Mouse (Mus musculus) megakaryocyte, adult 5-6 weeks (primary cell): ENCODE results near the gene Rnf166. TPM values are rescaled to one million over a fixed set of nuclear protein-coding genes. Genes with fewer than 3 reads are reported as not detected.

Source experiments
- total RNA-seq, 2 experiments: library from RNA; stranded (forward) in 1 of 2; stranded (reverse) in 1 of 2; fragments of 153-499, 151-499 nt in 1 of 2; fragments of 221-1000, 200-1000 nt in 1 of 2; gene quantifications; 2 replicates each; pipeline versions ENCODE4 v1.2.3 to v1.2.4; 2015 to 2017

Gene Rnf166
- total RNA-seq, 2 experiments from 2014 or later = 42.0 to 50.8 TPM

Other genes with a start within 250 kb of the Rnf166 start
- gene Zfpm1, start 193.9 kb downstream of the Rnf166 start, total RNA-seq (2015) = 4.3 and 4.5 TPM in 2 replicates
- gene Zfpm1, start 193.9 kb downstream of the Rnf166 start, total RNA-seq (2017) = 4.8 and 5.6 TPM in 2 replicates
- not detected in 2 replicates for gene Trhr2, start 115.3 kb downstream of the Rnf166 start, total RNA-seq (2015)
- gene Trhr2, start 115.3 kb downstream of the Rnf166 start, total RNA-seq (2017) = not detected in 2 replicates
- gene Zc3h18, start 99.5 kb downstream of the Rnf166 start, total RNA-seq (2015) = 19.6 and 22.0 TPM in 2 replicates
- 50.2 and 63.1 TPM in 2 replicates for gene Zc3h18, start 99.5 kb downstream of the Rnf166 start, total RNA-seq (2017)
- gene Il17c, start 54.0 kb downstream of the Rnf166 start, total RNA-seq (2015) = not detected in 2 replicates
- not detected in 2 replicates for gene Il17c, start 54.0 kb downstream of the Rnf166 start, total RNA-seq (2017)
- 547 and 634 TPM in 2 replicates for gene Cyba, start 43.1 kb downstream of the Rnf166 start, total RNA-seq (2015)
- gene Cyba, start 43.1 kb downstream of the Rnf166 start, total RNA-seq (2017) = 285 and 337 TPM in 2 replicates
- 9.8 and 10.3 TPM in 2 replicates for gene Mvd, start 32.6 kb downstream of the Rnf166 start, total RNA-seq (2015)
- 15.2 and 15.6 TPM in 2 replicates for gene Mvd, start 32.6 kb downstream of the Rnf166 start, total RNA-seq (2017)
- 0.09 and 0.25 TPM in 2 replicates for gene Snai3, start 15.3 kb downstream of the Rnf166 start, total RNA-seq (2015)
- not detected in 2 replicates for gene Snai3, start 15.3 kb downstream of the Rnf166 start, total RNA-seq (2017)
- 13.5 and 16.2 TPM in 2 replicates for gene Ctu2, start 79 bp upstream of the Rnf166 start, total RNA-seq (2015)
- 4.7 and 7.7 TPM in 2 replicates for gene Ctu2, start 79 bp upstream of the Rnf166 start, total RNA-seq (2017)
- 27.4 and 34.6 TPM in 2 replicates for gene Piezo1, start 75.3 kb upstream of the Rnf166 start, total RNA-seq (2015)
- 30.0 and 35.9 TPM in 2 replicates for gene Piezo1, start 75.3 kb upstream of the Rnf166 start, total RNA-seq (2017)
- 41.7 and 41.9 TPM in 2 replicates for gene Cdt1, start 92.0 kb upstream of the Rnf166 start, total RNA-seq (2015)
- gene Cdt1, start 92.0 kb upstream of the Rnf166 start, total RNA-seq (2017) = 28.4 and 34.1 TPM in 2 replicates
- gene Aprt, start 100.8 kb upstream of the Rnf166 start, total RNA-seq (2015) = 272 and 308 TPM in 2 replicates
- gene Aprt, start 100.8 kb upstream of the Rnf166 start, total RNA-seq (2017) = 132 and 149 TPM in 2 replicates
- 52.6 and 53.0 TPM in 2 replicates for gene Galns, start 135.4 kb upstream of the Rnf166 start, total RNA-seq (2015)
- 57.5 and 63.1 TPM in 2 replicates for gene Galns, start 135.4 kb upstream of the Rnf166 start, total RNA-seq (2017)
- gene Trappc2l, start 135.6 kb upstream of the Rnf166 start, total RNA-seq (2015) = 85.8 and 88.2 TPM in 2 replicates
- 33.0 and 37.6 TPM in 2 replicates for gene Trappc2l, start 135.6 kb upstream of the Rnf166 start, total RNA-seq (2017)
- gene Pabpn1l, start 146.7 kb upstream of the Rnf166 start, total RNA-seq (2015) = 0.27 TPM in 1 of 2 replicates, not detected in the other
- gene Pabpn1l, start 146.7 kb upstream of the Rnf166 start, total RNA-seq (2017) = not detected in 2 replicates
- gene Cbfa2t3, start 223.0 kb upstream of the Rnf166 start, total RNA-seq (2015) = 29.5 and 30.0 TPM in 2 replicates
- 25.1 and 26.5 TPM in 2 replicates for gene Cbfa2t3, start 223.0 kb upstream of the Rnf166 start, total RNA-seq (2017)